Mouse (Mus musculus) neural tube, embryonic 12.5 days (tissue): ENCODE measurements around the gene Wnt6. TPM values are rescaled to one million over a fixed set of nuclear protein-coding genes. Genes with fewer than 3 reads are reported as not detected.

Experiments
- ATAC-seq: fragments of 200-750 bp; cut with Nextera tagmentation; 2 replicates; pipeline ENCODE4 v1.8.0; 2017; ENCODE audit warnings: low read depth, mild to moderate bottlenecking, moderate TSS enrichment, moderate library complexity; ENCODE audit not compliant: low FRiP score
- H3K27ac ChIP-seq: fragments of 300-500 bp; sonication (generic); 2 replicates; pipeline ENCODE4 v1.5.1; 2016
- H3K27me3 ChIP-seq: fragments of 300-500 bp; sonication (generic); replicated peaks from 2 replicates; pipeline ENCODE4 v1.6.1; 2016; ENCODE audit warnings: mild to moderate bottlenecking
- H3K36me3 ChIP-seq: fragments of 300-500 bp; sonication (generic); 2 replicates; pipeline ENCODE4 v1.6.1; 2016; ENCODE audit warnings: mild to moderate bottlenecking
- H3K4me1 ChIP-seq: fragments of 300-500 bp; sonication (generic); 2 replicates; pipeline ENCODE4 v1.6.1; 2016
- H3K4me2 ChIP-seq: fragments of 300-500 bp; sonication (generic); replicated peaks from 2 replicates; pipeline ENCODE4 v1.6.1; 2016; ENCODE audit warnings: mild to moderate bottlenecking
- H3K4me3 ChIP-seq: fragments of 300-500 bp; sonication (generic); 2 replicates; pipeline ENCODE4 v1.5.1; 2016
- H3K9ac ChIP-seq: fragments of 300-500 bp; sonication (generic); 2 replicates; pipeline ENCODE4 v1.6.1; 2016; ENCODE audit warnings: mild to moderate bottlenecking
- H3K9me3 ChIP-seq: fragments of 300-500 bp; sonication (generic); 2 replicates; pipeline ENCODE4 v1.6.1; 2016; ENCODE audit warnings: mild to moderate bottlenecking
- WGBS: fragments of 180-500 bp; shearing (Covaris S2); methylation state at CpG from one replicate; pipeline ENCODE4 v1.1.7; 2016; 5-methylcytosine and 5-hydroxymethylcytosine counted together
- polyA plus RNA-seq: library from polyadenylated mRNA; unstranded; fragments of >200 nt; fragmentation: Nextera tagmentation; extraction: Ambion mirVana; gene quantifications from 2 replicates; pipeline ENCODE4 v1.2.1, GENCODE M21; 2016

Wnt6 gene
- polyA plus RNA-seq, 1 experiment from 2014 or later, result 13.8 TPM

- WGBS, result 48% methylated on average over 3 of the region's 3 CpGs
- H3K27ac ChIP-seq, result no peak overlapping the region
- ATAC-seq, result no peak
- H3K9me3 ChIP-seq, result no peaks in the 10 kb centered on the region
- H3K4me3 ChIP-seq, result no peak overlapping the region
- no peak overlapping the region for H3K4me2 ChIP-seq
- no peak overlapping the region for H3K9ac ChIP-seq
- H3K4me1 ChIP-seq, result peaks cover 10% of the 10 kb centered on the region
- peaks cover 80% of the 10 kb centered on the region for H3K27me3 ChIP-seq
- no peaks in the 10 kb centered on the region for H3K36me3 ChIP-seq
These were observed 7.3 kb downstream of the Wnt6 start for GRCm38 (mm10) chr1:74778934-74779486.

- H3K4me1 ChIP-seq, result peaks cover 16% of the 10 kb centered on the region
- no peak overlapping the region for H3K27ac ChIP-seq
- WGBS, result 26% methylated on average over 14 of the region's 14 CpGs
- H3K9ac ChIP-seq, result no peak overlapping the region
- H3K4me3 ChIP-seq, result no peak overlapping the region
- H3K9me3 ChIP-seq, result no peaks in the 10 kb centered on the region
- no peaks in the 10 kb centered on the region for H3K36me3 ChIP-seq
- H3K27me3 ChIP-seq, result peaks cover 78% of the 10 kb centered on the region
- no peak for ATAC-seq
- no peak overlapping the region for H3K4me2 ChIP-seq
These were observed 10.4 kb downstream of the Wnt6 start for GRCm38 (mm10) chr1:74782045-74782444.

GRCm38 (mm10) chr1:74783554-74783953 is 11.9 kb downstream of the Wnt6 start:
- ATAC-seq, result peak; percentile 49; the same call in 1 of the 2 replicates
- H3K36me3 ChIP-seq, result no peaks in the 10 kb centered on the region
- no peaks in the 10 kb centered on the region for H3K9me3 ChIP-seq
- peak overlapping the region; percentile 42 for H3K4me3 ChIP-seq
- no peak overlapping the region for H3K27ac ChIP-seq
- H3K4me1 ChIP-seq, result peaks cover 16% of the 10 kb centered on the region
- 2% methylated on average over 13 of the region's 13 CpGs for WGBS
- H3K9ac ChIP-seq, result no peak overlapping the region
- H3K4me2 ChIP-seq, result peak overlapping the region; percentile 91
- peaks cover 82% of the 10 kb centered on the region for H3K27me3 ChIP-seq

- WGBS, result 1% methylated on average over 67 of the region's 67 CpGs
- peak overlapping the region; percentile 91 for H3K4me2 ChIP-seq
- H3K4me1 ChIP-seq, result peaks cover 16% of the 10 kb centered on the region
- no peak overlapping the region for H3K27ac ChIP-seq
- peak overlapping the region; percentile 42 for H3K4me3 ChIP-seq
- peaks cover 84% of the 10 kb centered on the region for H3K27me3 ChIP-seq
- peak overlapping the region; percentile 22; the same call in 1 of the 2 replicates for H3K9ac ChIP-seq
- H3K36me3 ChIP-seq, result no peaks in the 10 kb centered on the region
- H3K9me3 ChIP-seq, result no peaks in the 10 kb centered on the region
- 0 out of 2 replicates have a peak, but pooled peaks have one; percentile 30 for ATAC-seq
These were observed 12.5 kb downstream of the Wnt6 start for GRCm38 (mm10) chr1:74784041-74784759.

- Histone ChIP-seq H3K9ac (no peak overlapping the region), H3K36me3 (no peaks in the 10 kb centered on the region), H3K4me1 (peaks cover 29% of the 10 kb centered on the region), H3K27ac (no peak overlapping the region), H3K4me3 (no peak overlapping the region), H3K9me3 (no peaks in the 10 kb centered on the region), H3K4me2 (no peak overlapping the region), H3K27me3 (peaks cover 93% of the 10 kb centered on the region)
- 7% methylated on average over 7 of the region's 7 CpGs for WGBS
- peak; percentile 17; the same call in 1 of the 2 replicates for ATAC-seq
These were observed 16.2 kb downstream of the Wnt6 start for GRCm38 (mm10) chr1:74787846-74788245.

GRCm38 (mm10) chr1:74788603-74789176 is 17.0 kb downstream of the Wnt6 start:
- WGBS, result 16% methylated on average over 6 of the region's 6 CpGs
- Histone ChIP-seq H3K4me3 (no peak overlapping the region), H3K9ac (no peak overlapping the region), H3K9me3 (no peaks in the 10 kb centered on the region), H3K27me3 (peaks cover 93% of the 10 kb centered on the region), H3K27ac (no peak overlapping the region), H3K4me1 (peaks cover 26% of the 10 kb centered on the region), H3K36me3 (no peaks in the 10 kb centered on the region), H3K4me2 (no peak overlapping the region)
- no peak for ATAC-seq

- 3% methylated on average over 3 of the region's 3 CpGs for WGBS
- Histone ChIP-seq H3K9ac (no peak overlapping the region), H3K9me3 (no peaks in the 10 kb centered on the region), H3K36me3 (no peaks in the 10 kb centered on the region), H3K27ac (no peak overlapping the region), H3K4me1 (peaks cover 29% of the 10 kb centered on the region), H3K27me3 (peaks cover 93% of the 10 kb centered on the region), H3K4me3 (no peak overlapping the region), H3K4me2 (no peak overlapping the region)
- no peak for ATAC-seq
These were observed 18.4 kb downstream of the Wnt6 start for GRCm38 (mm10) chr1:74790095-74790494.

- 1% methylated on average over 11 of the region's 11 CpGs for WGBS
- no peak for ATAC-seq
- peak within 1 kb of the TSS; percentile 55 for H3K4me2 ChIP-seq
- H3K27ac ChIP-seq, result no peak within 1 kb of the TSS
- 0 out of 2 replicates have a peak within 1 kb of the TSS, but pooled peaks have one; percentile 26 for H3K9ac ChIP-seq
- H3K36me3 ChIP-seq, result no peaks in the 10 kb centered on the region
- H3K27me3 ChIP-seq, result peaks cover 94% of the 10 kb centered on the region
- no peaks in the 10 kb centered on the region for H3K9me3 ChIP-seq
- H3K4me1 ChIP-seq, result peaks cover 32% of the 10 kb centered on the region
- H3K4me3 ChIP-seq, result peak within 1 kb of the TSS; percentile 18
These were observed 19.6 kb downstream of the Wnt6 start, which contains the start of gene Wnt10a for GRCm38 (mm10) chr1:74791249-74791648. Gene Wnt10a, plus strand, starts transcription at chr1:74791516.

- WGBS, result 9% methylated on average over 19 of the region's 19 CpGs
- Histone ChIP-seq H3K27ac (no peak overlapping the region), H3K4me1 (peaks cover 45% of the 10 kb centered on the region), H3K27me3 (peaks cover 82% of the 10 kb centered on the region), H3K9ac (no peak overlapping the region), H3K9me3 (no peaks in the 10 kb centered on the region), H3K4me2 (no peak overlapping the region), H3K4me3 (no peak overlapping the region), H3K36me3 (no peaks in the 10 kb centered on the region)
- no peak for ATAC-seq
These were observed 21.4 kb downstream of the Wnt6 start for GRCm38 (mm10) chr1:74792831-74793660.

GRCm38 (mm10) chr1:74794487-74795144 is 22.9 kb downstream of the Wnt6 start:
- Histone ChIP-seq H3K4me3 (peak overlapping the region; percentile 20; the same call in 1 of the 2 replicates), H3K4me2 (peak overlapping the region; percentile 59), H3K36me3 (no peaks in the 10 kb centered on the region), H3K9me3 (no peaks in the 10 kb centered on the region), H3K27ac (no peak overlapping the region), H3K9ac (peak overlapping the region; percentile 26; the same call in 1 of the 2 replicates), H3K4me1 (peaks cover 48% of the 10 kb centered on the region), H3K27me3 (peaks cover 81% of the 10 kb centered on the region)
- peak; percentile 27; the same call in 1 of the 2 replicates for ATAC-seq
- WGBS, result 2% methylated on average over 38 of the region's 38 CpGs

- Histone ChIP-seq H3K9ac (0 out of 2 replicates have a peak overlapping the region, but pooled peaks have one; percentile 26), H3K36me3 (no peaks in the 10 kb centered on the region), H3K27ac (no peak overlapping the region), H3K4me1 (peaks cover 44% of the 10 kb centered on the region), H3K4me3 (no peak overlapping the region), H3K9me3 (no peaks in the 10 kb centered on the region), H3K4me2 (peak overlapping the region; percentile 59), H3K27me3 (peaks cover 81% of the 10 kb centered on the region)
- no peak for ATAC-seq
- WGBS, result 4% methylated on average over 10 of the region's 11 CpGs
These were observed 23.4 kb downstream of the Wnt6 start for GRCm38 (mm10) chr1:74795145-74795529.
